Mouse (Mus musculus) C2C12 (cell line): ENCODE measurements around the gene Prl8a9. TPM values are rescaled to one million over a fixed set of nuclear protein-coding genes. Genes with fewer than 3 reads are reported as not detected.

Experiments used
- polyA plus RNA-seq: library from polyadenylated mRNA; unstranded; fragments of >200 nt; fragmentation: generic; extraction: Trizol; gene quantifications from one replicate; pipeline ENCODE4 v1.2.1, GENCODE M21; 2012; ENCODE audit warnings: missing spikeins

Prl8a9 gene
- polyA plus RNA-seq, 1 experiment = not detected

Other genes with a start within 250 kb of the Prl8a9 start
- gene Prl8a2, start 218.9 kb downstream of the Prl8a9 start, polyA plus RNA-seq = not detected
- gene Prl2b1, start 173.8 kb downstream of the Prl8a9 start, polyA plus RNA-seq = not detected
- gene Prl8a6, start 125.9 kb downstream of the Prl8a9 start, polyA plus RNA-seq = not detected
- gene Prl8a8, start 51.4 kb downstream of the Prl8a9 start, polyA plus RNA-seq = not detected
- gene Prl8a1, start 17.6 kb upstream of the Prl8a9 start, polyA plus RNA-seq = not detected
- gene Prl7b1, start 46.0 kb upstream of the Prl8a9 start, polyA plus RNA-seq = not detected
- gene Prl7a1, start 77.9 kb upstream of the Prl8a9 start, polyA plus RNA-seq = 0.12 TPM
- not detected for gene Prl7a2, start 103.4 kb upstream of the Prl8a9 start, polyA plus RNA-seq
- not detected for gene Prl7d1, start 152.1 kb upstream of the Prl8a9 start, polyA plus RNA-seq
- gene Prl7c1, start 216.2 kb upstream of the Prl8a9 start, polyA plus RNA-seq = not detected
- not detected for gene Prl2a1, start 237.0 kb upstream of the Prl8a9 start, polyA plus RNA-seq